Mouse (Mus musculus): ENCODE results near the gene Bmpr1b. TPM values are rescaled to one million over a fixed set of nuclear protein-coding genes. Genes with fewer than 3 reads are reported as not detected.
A peak's percentile ranks its signal among the peaks of the same experiment; 100 is the strongest.

The Bmpr1b gene
- total RNA-seq, 2 experiments from 2014 or later, result 14.2 to 14.5 TPM

- peak in 1 of 2 experiments; percentile 13 for DNase-seq (ENCODE audit: low spot score in 2 of 2)
Observed at GRCm38 (mm10) chr3:142043463-142043862, 125.8 kb downstream of the Bmpr1b start.

- DNase-seq (ENCODE audit: low spot score in 2 of 2), result peak in 1 of 2 experiments; percentile 9
Observed at GRCm38 (mm10) chr3:142043006-142043405, 126.2 kb downstream of the Bmpr1b start.

- DNase-seq (ENCODE audit: low spot score in 2 of 2), result no peak
Observed at GRCm38 (mm10) chr3:142040345-142040744, 128.9 kb downstream of the Bmpr1b start.

- DNase-seq (ENCODE audit: low spot score in 2 of 2), result no peak
Observed at GRCm38 (mm10) chr3:142034160-142034559, 135.1 kb downstream of the Bmpr1b start.

- no peak for DNase-seq (ENCODE audit: low spot score in 2 of 2)
Observed at GRCm38 (mm10) chr3:142019716-142020115, 149.5 kb downstream of the Bmpr1b start.

GRCm38 (mm10) chr3:141984548-141984947 lies 184.7 kb downstream of the Bmpr1b start:
- DNase-seq (ENCODE audit: low spot score in 2 of 2), result no peak

GRCm38 (mm10) chr3:141981613-141982432 lies 187.4 kb downstream of the Bmpr1b start:
- peak in 1 of 2 experiments; percentile 9 for DNase-seq (ENCODE audit: low spot score in 2 of 2)

- DNase-seq (ENCODE audit: low spot score in 2 of 2), result no peak
Observed at GRCm38 (mm10) chr3:141966244-141966643, 203.0 kb downstream of the Bmpr1b start.

- DNase-seq (ENCODE audit: low spot score in 2 of 2), result no peak
Observed at GRCm38 (mm10) chr3:141952931-141953330, 216.3 kb downstream of the Bmpr1b start.

- no peak for DNase-seq (ENCODE audit: low spot score in 2 of 2)
Observed at GRCm38 (mm10) chr3:141950642-141951041, 218.6 kb downstream of the Bmpr1b start.

GRCm38 (mm10) chr3:141948506-141948905 lies 220.7 kb downstream of the Bmpr1b start:
- DNase-seq (ENCODE audit: low spot score in 2 of 2), result no peak

- DNase-seq (ENCODE audit: low spot score in 2 of 2), result no peak
Observed at GRCm38 (mm10) chr3:141948096-141948495, 221.1 kb downstream of the Bmpr1b start.

- no peak for DNase-seq (ENCODE audit: low spot score in 2 of 2)
Observed at GRCm38 (mm10) chr3:141946846-141947245, 222.4 kb downstream of the Bmpr1b start.

GRCm38 (mm10) chr3:141943317-141943742 lies 225.9 kb downstream of the Bmpr1b start:
- no peak for DNase-seq (ENCODE audit: low spot score in 2 of 2)

GRCm38 (mm10) chr3:141940207-141940606 lies 229.0 kb downstream of the Bmpr1b start:
- DNase-seq (ENCODE audit: low spot score in 2 of 2), result no peak

GRCm38 (mm10) chr3:141936594-141937272 lies 232.5 kb downstream of the Bmpr1b start:
- DNase-seq (ENCODE audit: low spot score in 2 of 2), result peak; percentile 19 to 32

GRCm38 (mm10) chr3:141932956-141933355 lies 236.3 kb downstream of the Bmpr1b start:
- peak; percentile 49 to 81 for DNase-seq (ENCODE audit: low spot score in 2 of 2)

- peak; percentile 13 to 26 for DNase-seq (ENCODE audit: low spot score in 2 of 2)
Observed at GRCm38 (mm10) chr3:141931372-141932092, 237.7 kb downstream of the Bmpr1b start.

- no peak for DNase-seq (ENCODE audit: low spot score in 2 of 2)
Observed at GRCm38 (mm10) chr3:141923442-141923841, 245.8 kb downstream of the Bmpr1b start.

- no peak for DNase-seq (ENCODE audit: low spot score in 2 of 2)
Observed at GRCm38 (mm10) chr3:141921161-141921560, 248.1 kb downstream of the Bmpr1b start.

- DNase-seq (ENCODE audit: low spot score in 2 of 2), result no peak
Observed at GRCm38 (mm10) chr3:141919661-141920060, 249.6 kb downstream of the Bmpr1b start.

- DNase-seq (ENCODE audit: low spot score in 2 of 2), result no peak
Observed at GRCm38 (mm10) chr3:141917166-141917565, 252.1 kb downstream of the Bmpr1b start.

Measured in layer of hippocampus, postnatal 14 days (tissue).